Mouse (Mus musculus) embryonic fibroblast, embryonic 13.5 days (primary cell): ENCODE measurements at regions not wholly inside any gene's neighbourhood (a gene's known extent, or its start where the extent isn't known, plus 50 kb on each side); places are given as distances from the start of the nearest gene placed in this dataset.

Source experiments
- CTCF ChIP-seq: IDR thresholded peaks from 2 replicates; pipeline ENCODE4 v1.5.1; 2011; ENCODE audit warnings: mild to moderate bottlenecking, control low read depth, low read length, moderate library complexity, borderline replicate concordance; ENCODE audit not compliant: insufficient read depth
- POLR2A ChIP-seq: IDR thresholded peaks from 2 replicates; pipeline ENCODE4 v1.6.1; 2011; ENCODE audit warnings: low read depth, mild to moderate bottlenecking, control low read depth, low read length, moderate library complexity

GRCm38 (mm10) chr8:10894306-10894705 is 114.0 kb downstream of the Irs2 start:
- TF ChIP-seq CTCF (no peak), POLR2A (no peak)
